9 mouse cellular contexts compared by ENCODE assay signal in genomic region chr12:40040067-40040466, GRCm38 (mm10). TPM values are rescaled to one million over a fixed set of nuclear protein-coding genes. Genes with fewer than 3 reads are reported as not detected.
DNase-seq lines count a peak whose midpoint lies in the region; ATAC-seq lines count a peak whose summit lies in the region.
"Had no signal": no experiment of that assay in that cellular context is flagged by ENCODE, and none has a peak within 500 bp of the region (broad histone marks: within the 10 kb centered on the region; RNA-seq: fewer than 3 reads in every experiment).

No protein-coding gene starts in this region.

- no peak overlapping the region for H3K9ac ChIP-seq in hindbrain, embryonic 14.5 days
- no peak overlapping the region for H3K9ac ChIP-seq in hindbrain, embryonic 12.5 days
- H3K9ac ChIP-seq: limb, embryonic 13.5 days had no signal

- no peak overlapping the region for H3K27ac ChIP-seq in hindbrain, embryonic 14.5 days
- no peak overlapping the region for H3K27ac ChIP-seq in hindbrain, embryonic 12.5 days
- H3K27ac ChIP-seq: limb, embryonic 13.5 days had no signal

- ATAC-seq in hindbrain, embryonic 14.5 days (ENCODE audit: low FRiP score), result no peak
- no peak for ATAC-seq in hindbrain, embryonic 12.5 days (ENCODE audit: low FRiP score)
- ATAC-seq in erythroblast, adult 5-6 weeks (replicated peaks; ENCODE audit: low FRiP score, poor library complexity, severe bottlenecking), result no peak

- H3K27me3 ChIP-seq in hindbrain, embryonic 14.5 days (ENCODE audit: control insufficient read depth, insufficient read depth, low read length), result no peaks in the 10 kb centered on the region
- H3K27me3 ChIP-seq in hindbrain, embryonic 12.5 days, result no peaks in the 10 kb centered on the region
- H3K27me3 ChIP-seq: limb, embryonic 13.5 days had no signal

- H3K4me3 ChIP-seq in hindbrain, embryonic 14.5 days (replicated peaks; ENCODE audit: low read length), result no peak overlapping the region
- no peak overlapping the region for H3K4me3 ChIP-seq in hindbrain, embryonic 12.5 days
- H3K4me3 ChIP-seq: limb, embryonic 13.5 days had no signal

- peak; percentile 78 for DNase-seq in hindbrain, embryonic 14.5 days (ENCODE audit: low spot score)
- peak; percentile 60 to 63 for DNase-seq in spleen, postnatal 36 days (ENCODE audit: low spot score in 2 of 2)
- DNase-seq in spleen, postnatal 10 days (ENCODE audit: low spot score in 2 of 2), result no peak
- peak; percentile 49 for DNase-seq in embryo, embryonic 9.5 days (ENCODE audit: extremely low spot score)
- DNase-seq in lung, postnatal 25 days (ENCODE audit: low spot score), result peak; percentile 50
- DNase-seq in testis, postnatal 14 days (ENCODE audit: low spot score), result no peak

- no peak overlapping the region for H3K4me2 ChIP-seq in hindbrain, embryonic 14.5 days (replicated peaks)
- no peak overlapping the region for H3K4me2 ChIP-seq in hindbrain, embryonic 12.5 days (replicated peaks)
- H3K4me2 ChIP-seq: limb, embryonic 13.5 days had no signal

- no peaks in the 10 kb centered on the region for H3K36me3 ChIP-seq in hindbrain, embryonic 14.5 days (replicated peaks; ENCODE audit: control insufficient read depth, insufficient read depth)
- H3K36me3 ChIP-seq in hindbrain, embryonic 12.5 days, result no peaks in the 10 kb centered on the region
- H3K36me3 ChIP-seq: limb, embryonic 13.5 days had no signal

- no peaks in the 10 kb centered on the region for H3K9me3 ChIP-seq in hindbrain, embryonic 14.5 days (ENCODE audit: control insufficient read depth, low read length)
- H3K9me3 ChIP-seq in hindbrain, embryonic 12.5 days (replicated peaks), result no peaks in the 10 kb centered on the region
- H3K9me3 ChIP-seq: limb, embryonic 13.5 days had no signal

- H3K4me1 ChIP-seq in hindbrain, embryonic 14.5 days (replicated peaks; ENCODE audit: control insufficient read depth, insufficient read depth, low read length), result 0 out of 2 replicates have a peak, but pooled peaks cover 18% of the 10 kb centered on the region
- peaks cover 10% of the 10 kb centered on the region for H3K4me1 ChIP-seq in hindbrain, embryonic 12.5 days

RNA-seq across cellular contexts. Expression of gene Arl4a, which starts 2.2 kb away (rescaled TPM):
- 143 and 150 TPM in 2 replicates for polyA plus RNA-seq in hindbrain, embryonic 14.5 days (2014; fragmentation: Nextera tagmentation; extraction: Ambion mirVana)
- 90.7 and 105 TPM in 2 replicates for polyA plus RNA-seq in hindbrain, embryonic 12.5 days (2016; fragmentation: Nextera tagmentation; extraction: Ambion mirVana)
- 567 and 568 TPM in 2 replicates for total RNA-seq in erythroblast, adult 5-6 weeks (2015; ENCODE audit: low replicate concordance)
- total RNA-seq in erythroblast, adult 5-6 weeks (2017; ENCODE audit: low replicate concordance), result 331 and 428 TPM in 2 replicates

Comparison
In these comparisons a context has a peak if more than half of its experiments do, and no peak if none do; other contexts are left out.
1. DNase-seq: peak in hindbrain, embryonic 14.5 days (single experiment), spleen, postnatal 36 days (2 of 2), embryo, embryonic 9.5 days (single experiment) and lung, postnatal 25 days (single experiment); none in spleen, postnatal 10 days (0 of 2) and testis, postnatal 14 days (single experiment).